Mouse (Mus musculus) heart, postnatal 0 days (tissue): Measurements from ENCODE around the gene Gm28729. TPM values are rescaled to one million over a fixed set of nuclear protein-coding genes. Genes with fewer than 3 reads are reported as not detected.
A peak's percentile ranks its signal among the peaks of the same experiment; 100 is the strongest.
"Not testable (repeated sequence)": the region's sequence is repeated elsewhere in the genome, so short reads cannot be mapped to it uniquely, and the experiment has no call there.

ENCODE experiments used
- ATAC-seq: fragments of 200-750 bp; cut with Nextera tagmentation; 2 replicates; pipeline ENCODE4 v1.8.0; 2017; ENCODE audit warnings: low read depth, moderate number of reproducible peaks, moderate library complexity; ENCODE audit not compliant: insufficient read depth
- DNase-seq: peaks from one replicate; pipeline ENCODE4 v3.0.0-alpha.2; 2016; ENCODE audit warnings: low spot score
- H3K27ac ChIP-seq: fragments of 300-500 bp; sonication (generic); 2 replicates; pipeline ENCODE4 v1.5.1; 2014; ENCODE audit warnings: low read depth, mild to moderate bottlenecking
- H3K27me3 ChIP-seq: fragments of 300-500 bp; sonication (generic); 2 replicates; pipeline ENCODE4 v1.6.1; 2014; ENCODE audit warnings: low read length, mixed read lengths; ENCODE audit not compliant: control insufficient read depth, insufficient read depth
- H3K36me3 ChIP-seq: fragments of 300-500 bp; sonication (generic); replicated peaks from 2 replicates; pipeline ENCODE4 v1.6.1; 2014; ENCODE audit warnings: low read length, mixed read lengths; ENCODE audit not compliant: control insufficient read depth, insufficient read depth
- H3K4me1 ChIP-seq: fragments of 300-500 bp; sonication (generic); 2 replicates; pipeline ENCODE4 v1.6.1; 2014; ENCODE audit warnings: antibody characterized with exemption; ENCODE audit not compliant: control insufficient read depth, insufficient read depth
- H3K4me2 ChIP-seq: fragments of 300-500 bp; sonication (generic); 2 replicates; pipeline ENCODE4 v1.6.1; 2014; ENCODE audit warnings: low read depth, mild to moderate bottlenecking, low read length, moderate library complexity
- H3K4me3 ChIP-seq: fragments of 300-500 bp; sonication (generic); 2 replicates; pipeline ENCODE4 v1.5.1; 2014; ENCODE audit warnings: low read depth, low read length
- H3K9ac ChIP-seq: fragments of 300-500 bp; sonication (generic); replicated peaks from 2 replicates; pipeline ENCODE4 v1.6.1; 2014; ENCODE audit warnings: low read depth, low read length, mixed read lengths
- H3K9me3 ChIP-seq: fragments of 300-500 bp; sonication (generic); replicated peaks from 2 replicates; pipeline ENCODE4 v1.6.1; 2016; ENCODE audit warnings: low read length; ENCODE audit not compliant: control insufficient read depth
- CTCF ChIP-seq: IDR thresholded peaks from 2 replicates; pipeline ENCODE4 v1.5.1; 2016; ENCODE audit warnings: antibody characterized with exemption, control low read depth, low read depth
- EP300 ChIP-seq: IDR thresholded peaks from 2 replicates; pipeline ENCODE4 v1.6.1; 2016; ENCODE audit warnings: antibody characterized with exemption, low read depth
- WGBS: fragments of 180-500 bp; shearing (Covaris S2); extraction: QIAGEN DNeasy Blood & Tissue Kit; methylation state at CpG from one replicate; pipeline ENCODE4 v1.1.7; 2014; 5-methylcytosine and 5-hydroxymethylcytosine counted together
- polyA plus RNA-seq: library from polyadenylated mRNA; unstranded; fragments of >200 nt; fragmentation: Nextera tagmentation; extraction: Ambion mirVana; gene quantifications from 2 replicates; pipeline ENCODE4 v1.2.1, GENCODE M21; 2015
- total RNA-seq: library from RNA; depleted of rRNA; stranded (reverse); fragments of >200 nt; gene quantifications from 2 replicates; pipeline ENCODE4 v1.2.3, GENCODE M21; 2014; ENCODE audit warnings: low replicate concordance

The Gm28729 gene
- total and polyA plus RNA-seq, 2 experiments from 2014 or later: not detected

- no peak for ATAC-seq
These were observed 41.4 kb downstream of the Gm28729 start for GRCm38 (mm10) chr9:96483648-96484047.

GRCm38 (mm10) chr9:96483028-96483427 lies 42.0 kb downstream of the Gm28729 start:
- DNase-seq (no peak), ATAC-seq (no peak)
- Histone ChIP-seq H3K4me1 (no peaks in the 10 kb centered on the region), H3K36me3 (no peaks in the 10 kb centered on the region), H3K9me3 (no peaks in the 10 kb centered on the region), H3K4me2 (no peak overlapping the region), H3K9ac (no peak overlapping the region), H3K27ac (no peak overlapping the region), H3K27me3 (no peaks in the 10 kb centered on the region), H3K4me3 (no peak overlapping the region)
- TF ChIP-seq CTCF: no peak
- no peak for TF ChIP-seq EP300
- 41% methylated on average over 3 of the region's 3 CpGs for WGBS

More at GRCm38 (mm10) chr9:96483648-96484047, 41.4 kb downstream of the Gm28729 start:
- WGBS: 64% methylated on average over 2 of the region's 2 CpGs
- H3K4me2 ChIP-seq: no peak overlapping the region
- H3K27ac ChIP-seq: no peak overlapping the region
- no peaks in the 10 kb centered on the region for H3K9me3 ChIP-seq
- H3K36me3 ChIP-seq: no peaks in the 10 kb centered on the region
- TF ChIP-seq CTCF (no peak), EP300 (no peak)
- no peak overlapping the region for H3K4me3 ChIP-seq
- no peaks in the 10 kb centered on the region for H3K27me3 ChIP-seq
- no peaks in the 10 kb centered on the region for H3K4me1 ChIP-seq
- DNase-seq: no peak
- H3K9ac ChIP-seq: no peak overlapping the region

GRCm38 (mm10) chr9:96478071-96478888 lies 46.8 kb downstream of the Gm28729 start, which contains the start of gene Rnf7:
Gene Rnf7, minus strand, starts transcription at chr9:96478675.
- peak within 1 kb of the TSS; percentile 87 for H3K9ac ChIP-seq
- no peaks in the 10 kb centered on the region; the same call in 1 of the 2 replicates for H3K36me3 ChIP-seq
- TF ChIP-seq EP300 (peak; percentile 82; the same call in 1 of the 2 replicates), CTCF (no peak; the same call in 1 of the 2 replicates)
- no peaks in the 10 kb centered on the region for H3K27me3 ChIP-seq
- peak within 1 kb of the TSS; percentile 94 for H3K4me2 ChIP-seq
- H3K9me3 ChIP-seq: no peaks in the 10 kb centered on the region
- DNase-seq (peak; percentile 94), ATAC-seq (peak; percentile 99)
- peak within 1 kb of the TSS; percentile 88 for H3K4me3 ChIP-seq
- WGBS: under 1% methylated on average over 72 of the region's 74 CpGs
- peaks cover 11% of the 10 kb centered on the region for H3K4me1 ChIP-seq
- H3K27ac ChIP-seq: peak within 1 kb of the TSS; percentile 85

GRCm38 (mm10) chr9:96472356-96472755 lies 52.7 kb downstream of the Gm28729 start:
- DNase-seq: no peak
- H3K4me1 ChIP-seq: peaks cover 7% of the 10 kb centered on the region
- ATAC-seq: no peak
- TF ChIP-seq CTCF (no peak), EP300 (no peak)
- peaks cover 22% of the 10 kb centered on the region for H3K36me3 ChIP-seq
- H3K27ac ChIP-seq: no peak overlapping the region
- no peak overlapping the region for H3K4me3 ChIP-seq
- 87% methylated on average over 3 of the region's 3 CpGs for WGBS
- H3K27me3 ChIP-seq: no peaks in the 10 kb centered on the region
- no peak overlapping the region for H3K9ac ChIP-seq
- no peak overlapping the region for H3K4me2 ChIP-seq
- H3K9me3 ChIP-seq: no peaks in the 10 kb centered on the region

- not testable (repeated sequence) for H3K4me3 ChIP-seq, ATAC-seq, H3K27ac ChIP-seq, H3K9ac ChIP-seq, H3K9me3 ChIP-seq, H3K27me3 ChIP-seq, H3K4me1 ChIP-seq, H3K4me2 ChIP-seq, DNase-seq
- H3K36me3 ChIP-seq: peaks cover 29% of the 10 kb centered on the region
- WGBS: 93% methylated on average over 4 of the region's 4 CpGs
These were observed 53.4 kb downstream of the Gm28729 start for GRCm38 (mm10) chr9:96471681-96472080.
